Mouse (Mus musculus): ENCODE results near the gene Aars2. TPM values are rescaled to one million over a fixed set of nuclear protein-coding genes. Genes with fewer than 3 reads are reported as not detected.
A peak's percentile ranks its signal among the peaks of the same experiment; 100 is the strongest.

Aars2 gene
- polyA plus RNA-seq (2021): 17.2 TPM

DNA sequence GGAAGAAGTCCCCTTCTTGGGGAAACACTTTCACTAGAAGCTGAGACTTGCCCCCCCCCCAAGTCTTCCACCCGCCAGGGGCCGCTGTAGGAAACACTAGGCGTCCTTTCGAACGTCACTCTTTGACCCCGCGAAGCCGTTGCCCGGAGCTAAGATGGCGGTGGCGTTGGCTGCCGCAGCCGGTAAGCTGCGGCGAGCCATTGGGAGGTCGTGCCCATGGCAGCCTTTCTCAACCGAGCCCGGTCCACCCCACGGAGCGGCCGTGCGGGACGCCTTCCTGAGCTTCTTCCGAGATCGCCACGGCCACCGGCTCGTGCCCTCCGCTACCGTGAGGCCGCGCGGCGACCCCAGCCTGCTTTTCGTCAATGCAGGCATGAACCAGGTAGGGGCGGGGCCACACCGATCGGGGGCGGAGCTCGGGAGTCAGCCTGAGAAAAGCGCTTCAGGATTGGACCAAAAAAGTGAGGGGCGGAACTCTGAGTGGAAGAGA, at the start of gene Aars2:
Gene Aars2, plus strand, starts transcription at position 142 of the 490 bp plus-strand sequence.
- TF ChIP-seq CTCF (IDR thresholded peaks at IDR 0.05): peak; percentile 94
- POLR2A ChIA-PET: interaction anchor here (0.7 to 1.6 kb wide), 3 partner anchors 10 to 721 kb away, joined by 5 to 10 read pairs (median 7); partner anchors contain the start of gene Tmem151b

DNA sequence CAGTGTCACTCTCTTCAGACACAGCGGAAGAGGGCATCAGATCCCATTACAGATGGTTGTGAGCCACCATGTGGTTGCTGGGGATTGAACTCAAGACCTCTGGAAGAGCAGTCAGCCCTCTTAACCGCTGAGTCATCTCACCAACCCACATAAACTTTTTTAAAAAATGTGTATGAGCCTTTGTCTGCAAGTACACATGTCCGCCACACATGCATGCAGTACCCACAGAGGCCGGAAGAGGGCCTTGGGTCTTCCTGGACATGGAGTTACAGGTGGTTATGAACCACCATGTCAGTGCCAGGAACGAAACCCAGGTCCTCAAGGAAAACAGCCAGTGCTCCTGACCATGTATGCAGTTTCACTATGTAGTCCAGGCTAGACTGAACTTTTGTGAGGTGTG, 49.2 kb upstream of the Aars2 start:
- POLR2A ChIA-PET: no interaction called here
- DNase-seq (ENCODE audit: low read depth, low spot score) (no peak), ATAC-seq (no peak)
- CTCF ChIA-PET: no interaction called here
- in situ Hi-C loops (cut with MboI; ENCODE audit: low pct_unique_long_range_greater_than_20kb): no loop called here
- TF ChIP-seq CTCF (IDR thresholded peaks at IDR 0.05): peak; percentile 41
- no peaks in the 10 kb centered on the region for H3K27me3 ChIP-seq

More for the DNA sequence above, at the start of gene Aars2:
- ATAC-seq (peak; percentile 76), DNase-seq (ENCODE audit: low read depth, low spot score) (peak; percentile 63)
- H3K27me3 ChIP-seq: no peaks in the 10 kb centered on the region
- in situ Hi-C loops (cut with MboI; ENCODE audit: low pct_unique_long_range_greater_than_20kb): loop anchor here (5.0 kb wide), 1 partner anchor 46 kb away; no protein-coding TSS in a partner anchor
- CTCF ChIA-PET: interaction anchor here (0.8 to 2.8 kb wide), 9 partner anchors 10 to 46 kb away, joined by 3 to 10 read pairs (median 3); partner anchors contain the start of gene Tmem151b

DNA sequence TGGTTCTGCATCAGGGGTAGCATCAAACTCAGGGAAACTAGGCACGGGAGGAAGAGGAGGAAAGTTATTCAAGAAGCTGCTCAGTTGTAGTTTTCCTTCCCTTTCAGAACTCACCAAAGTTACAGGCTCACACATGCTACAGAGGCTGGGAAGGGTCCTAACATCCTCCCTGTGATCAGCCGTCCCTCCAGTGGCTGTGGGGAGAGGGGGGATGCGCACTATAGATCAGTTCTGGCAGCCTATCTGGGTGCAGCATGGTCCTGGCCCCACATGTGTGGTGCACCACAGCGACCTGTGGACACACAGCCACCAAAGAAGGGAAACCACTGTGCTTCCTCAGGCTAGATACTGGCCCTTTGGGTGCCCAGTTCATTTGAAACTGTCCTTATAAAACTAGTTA, 48.1 kb upstream of the Aars2 start:
- POLR2A ChIA-PET: no interaction called here
- DNase-seq (ENCODE audit: low read depth, low spot score) (no peak), ATAC-seq (no peak)
- H3K27me3 ChIP-seq: no peaks in the 10 kb centered on the region
- in situ Hi-C loops (cut with MboI; ENCODE audit: low pct_unique_long_range_greater_than_20kb): no loop called here
- TF ChIP-seq CTCF (IDR thresholded peaks at IDR 0.05): no peak
- CTCF ChIA-PET: no interaction called here

DNA sequence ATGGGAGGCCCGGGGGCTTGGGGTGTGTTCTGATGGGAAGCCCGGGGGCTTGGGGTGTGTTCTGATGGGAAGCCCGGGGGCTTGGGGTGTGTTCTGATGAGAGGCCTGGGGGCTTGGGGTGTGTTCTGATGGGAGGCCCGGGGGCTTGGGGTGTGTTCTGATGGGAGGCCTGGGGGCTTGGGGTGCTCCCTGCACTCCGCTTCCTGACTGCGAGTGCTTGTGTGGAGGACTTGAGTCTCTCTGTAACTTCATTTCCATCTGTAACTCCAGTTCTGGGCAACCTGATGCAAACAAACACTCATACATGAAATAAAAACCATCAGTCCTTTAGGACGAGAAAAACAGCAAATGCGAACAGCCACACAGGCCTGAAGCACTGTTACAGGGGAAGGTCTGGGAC, 47.6 kb upstream of the Aars2 start:
- ATAC-seq (no peak), DNase-seq (ENCODE audit: low read depth, low spot score) (no peak)
- CTCF ChIA-PET: no interaction called here
- TF ChIP-seq CTCF (IDR thresholded peaks at IDR 0.05): no peak
- POLR2A ChIA-PET: no interaction called here
- in situ Hi-C loops (cut with MboI; ENCODE audit: low pct_unique_long_range_greater_than_20kb): no loop called here
- no peaks in the 10 kb centered on the region for H3K27me3 ChIP-seq

DNA sequence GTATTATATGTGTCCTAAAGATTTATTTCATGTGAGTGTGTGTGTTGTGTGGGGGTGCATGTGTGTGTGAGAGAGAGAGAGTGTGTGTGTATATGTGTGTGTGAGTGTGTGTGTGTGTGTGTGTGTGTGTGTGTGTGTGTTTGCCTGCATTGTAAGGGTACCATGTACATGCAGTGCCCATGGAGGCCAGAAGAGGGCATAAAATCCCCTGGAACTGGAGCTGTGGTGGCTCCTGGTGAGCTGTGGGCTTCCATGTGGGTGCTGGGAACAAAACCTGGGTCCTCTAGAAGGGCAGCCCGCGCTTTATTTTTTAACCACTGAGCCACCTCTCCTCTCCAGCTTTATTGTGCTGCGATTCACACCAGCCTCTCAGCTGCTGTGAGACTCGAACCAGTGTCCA, 44.1 kb upstream of the Aars2 start:
- H3K27me3 ChIP-seq: no peaks in the 10 kb centered on the region
- DNase-seq (ENCODE audit: low read depth, low spot score): no peak
- POLR2A ChIA-PET: interaction anchor here (0.7 kb wide), 2 partner anchors 300 to 563 kb away, joined by 3 read pairs; no protein-coding TSS in a partner anchor
- no peak for ATAC-seq
- TF ChIP-seq CTCF (IDR thresholded peaks at IDR 0.05): no peak
- CTCF ChIA-PET: no interaction called here
- in situ Hi-C loops (cut with MboI; ENCODE audit: low pct_unique_long_range_greater_than_20kb): no loop called here

DNA sequence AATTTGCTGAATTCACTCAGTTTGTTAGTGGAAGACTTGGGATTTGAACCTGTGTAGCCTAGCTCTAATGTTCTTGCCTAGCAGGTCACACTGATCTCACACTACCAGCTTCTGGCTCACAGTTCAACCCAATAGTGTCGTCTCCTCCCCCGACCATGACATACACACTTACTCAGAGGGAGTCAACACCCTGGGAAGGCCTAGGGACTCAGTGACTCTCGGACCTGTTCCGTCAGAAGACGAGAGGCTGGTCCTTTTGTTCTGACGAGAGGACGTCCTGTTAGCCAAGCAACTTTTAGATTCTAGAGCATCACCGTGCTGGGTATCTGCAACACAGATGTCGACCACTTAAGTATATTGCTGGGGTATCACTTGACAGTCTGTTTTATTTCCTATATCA, 42.4 kb upstream of the Aars2 start:
- DNase-seq (ENCODE audit: low read depth, low spot score) (no peak), ATAC-seq (no peak)
- ChIA-PET POLR2A (no interaction called here), CTCF (no interaction called here)
- TF ChIP-seq CTCF (IDR thresholded peaks at IDR 0.05): no peak
- in situ Hi-C loops (cut with MboI; ENCODE audit: low pct_unique_long_range_greater_than_20kb): no loop called here
- H3K27me3 ChIP-seq: no peaks in the 10 kb centered on the region

DNA sequence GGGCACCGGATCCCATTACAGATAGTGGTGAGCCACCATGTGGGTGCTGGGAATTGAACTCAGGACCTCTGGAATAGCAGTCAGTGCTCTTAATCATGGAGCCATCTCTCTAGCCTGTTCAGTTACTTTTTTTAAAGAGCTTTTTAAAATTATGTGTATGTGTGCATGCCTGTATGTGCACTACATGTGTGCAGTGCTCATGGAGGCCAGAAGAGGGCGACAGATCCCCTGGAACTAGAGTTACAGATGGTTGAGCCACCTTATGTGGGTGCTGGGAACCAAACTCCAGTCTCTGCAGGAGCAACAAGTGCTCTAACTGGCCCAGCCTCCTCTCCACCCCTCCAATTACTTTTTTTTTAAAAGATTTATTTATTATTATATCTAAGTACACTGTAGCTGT, 39.9 kb upstream of the Aars2 start:
- in situ Hi-C loops (cut with MboI; ENCODE audit: low pct_unique_long_range_greater_than_20kb): no loop called here
- no peaks in the 10 kb centered on the region for H3K27me3 ChIP-seq
- DNase-seq (ENCODE audit: low read depth, low spot score) (no peak), ATAC-seq (no peak)
- TF ChIP-seq CTCF (IDR thresholded peaks at IDR 0.05): peak; percentile 29
- ChIA-PET CTCF (no interaction called here), POLR2A (no interaction called here)

DNA sequence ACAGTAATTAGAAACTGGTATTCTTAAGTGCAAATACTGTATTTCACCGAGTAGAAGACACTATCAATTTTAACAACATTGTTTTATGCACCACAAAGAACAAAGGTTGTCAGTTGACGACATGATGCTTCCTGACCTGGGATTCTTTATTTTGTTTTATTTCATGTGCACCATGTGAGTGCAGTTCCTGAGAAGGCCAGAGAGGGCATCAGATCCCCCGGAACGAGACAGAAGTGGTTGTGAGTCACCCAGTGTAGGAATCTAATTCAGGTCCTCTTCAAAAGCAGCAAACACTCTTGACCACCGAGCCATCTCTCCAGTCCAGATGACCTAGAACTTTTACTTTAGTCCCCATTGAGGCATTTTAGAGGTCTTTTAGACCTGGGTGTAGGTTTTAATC, 38.3 kb upstream of the Aars2 start:
- H3K27me3 ChIP-seq: no peaks in the 10 kb centered on the region
- no peak for ATAC-seq
- DNase-seq (ENCODE audit: low read depth, low spot score): no peak
- TF ChIP-seq CTCF (IDR thresholded peaks at IDR 0.05): peak; percentile 51
- in situ Hi-C loops (cut with MboI; ENCODE audit: low pct_unique_long_range_greater_than_20kb): no loop called here
- ChIA-PET POLR2A (no interaction called here), CTCF (interaction anchor here (1.1 to 1.7 kb wide), 2 partner anchors 10 to 48 kb away, joined by 3 to 8 read pairs; no protein-coding TSS in a partner anchor)

DNA sequence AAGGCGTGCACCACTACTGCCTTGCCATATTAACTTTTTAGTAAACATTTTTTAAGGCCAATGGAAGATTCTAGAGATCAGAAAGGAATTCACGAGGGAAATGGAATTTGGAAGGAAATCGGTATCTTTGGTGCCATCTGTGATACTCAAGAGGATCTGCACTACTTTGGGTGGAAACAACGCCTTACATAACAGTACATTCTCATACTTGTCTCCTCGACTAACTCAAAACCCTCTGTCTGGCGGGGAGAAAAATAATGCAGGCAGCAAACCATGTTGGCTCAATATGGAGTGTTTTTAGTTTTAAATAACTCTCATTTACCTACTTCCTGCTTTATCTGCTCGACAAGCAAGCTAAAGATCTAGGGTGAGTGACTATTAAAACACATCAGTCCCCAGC, 35.9 kb upstream of the Aars2 start:
- ATAC-seq: no peak
- in situ Hi-C loops (cut with MboI; ENCODE audit: low pct_unique_long_range_greater_than_20kb): no loop called here

DNA sequence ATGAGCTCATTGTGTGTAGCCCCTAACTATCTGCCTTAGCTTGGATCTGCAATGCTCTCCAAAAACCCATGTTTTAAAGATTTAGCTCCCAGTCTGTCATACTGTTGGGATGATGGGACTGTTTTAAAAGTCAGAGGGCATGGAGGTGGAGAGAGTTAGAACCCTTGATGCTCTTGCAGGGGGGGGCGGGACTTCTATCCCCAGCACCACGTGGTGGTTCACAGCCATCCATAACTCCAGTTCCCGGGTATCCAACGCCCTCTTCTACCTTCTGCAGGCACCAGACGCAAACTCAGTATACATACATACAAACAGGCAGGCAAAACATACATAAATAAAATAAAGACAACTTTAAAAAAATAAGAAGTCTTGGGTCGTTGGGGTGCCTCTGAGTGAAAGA, 33.0 kb upstream of the Aars2 start:
- in situ Hi-C loops (cut with MboI; ENCODE audit: low pct_unique_long_range_greater_than_20kb): no loop called here
- no peak for ATAC-seq
- CTCF ChIA-PET: no interaction called here
- no peak for TF ChIP-seq CTCF (IDR thresholded peaks at IDR 0.05)
- POLR2A ChIA-PET: no interaction called here
- H3K27me3 ChIP-seq: peaks cover 11% of the 10 kb centered on the region
- DNase-seq (ENCODE audit: low read depth, low spot score): no peak

More for the DNA sequence above, 35.9 kb upstream of the Aars2 start:
- H3K27me3 ChIP-seq: no peaks in the 10 kb centered on the region
- no peak for DNase-seq (ENCODE audit: low read depth, low spot score)
- no peak for TF ChIP-seq CTCF (IDR thresholded peaks at IDR 0.05)
- ChIA-PET CTCF (interaction anchor here (1.2 kb wide), 1 partner anchor 82 kb away, joined by 3 read pairs; no protein-coding TSS in a partner anchor), POLR2A (no interaction called here)

DNA sequence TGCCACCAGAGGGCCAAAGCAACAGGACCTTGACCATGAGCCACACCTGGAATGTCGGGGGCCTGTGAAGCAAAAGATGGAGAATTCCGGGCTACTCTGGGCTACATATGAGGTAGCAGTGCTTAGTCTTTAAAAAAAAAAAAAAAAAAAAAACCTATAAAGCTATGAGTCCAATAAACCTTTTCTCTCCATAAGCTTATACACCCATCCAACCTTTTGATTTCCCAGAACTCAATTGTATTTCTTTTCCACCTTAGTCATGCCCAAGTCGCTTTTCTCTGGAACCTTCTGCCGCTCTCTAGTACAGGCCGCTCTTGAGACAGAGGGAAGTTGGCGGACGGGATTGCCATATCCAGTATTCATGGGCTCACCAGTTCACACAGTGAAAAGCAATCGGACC, 32.5 kb upstream of the Aars2 start:
- ChIA-PET CTCF (no interaction called here), POLR2A (no interaction called here)
- no peak for TF ChIP-seq CTCF (IDR thresholded peaks at IDR 0.05)
- H3K27me3 ChIP-seq: peaks cover 11% of the 10 kb centered on the region
- in situ Hi-C loops (cut with MboI; ENCODE audit: low pct_unique_long_range_greater_than_20kb): no loop called here
- ATAC-seq (no peak), DNase-seq (ENCODE audit: low read depth, low spot score) (no peak)

Data from Patski (cell line).